Mouse (Mus musculus): ENCODE results near the gene Srgap2.
A peak's percentile ranks its signal among the peaks of the same experiment; 100 is the strongest.
"Not testable (repeated sequence)": the region's sequence is repeated elsewhere in the genome, so short reads cannot be mapped to it uniquely, and the experiment has no call there.

The Srgap2 gene

DNA sequence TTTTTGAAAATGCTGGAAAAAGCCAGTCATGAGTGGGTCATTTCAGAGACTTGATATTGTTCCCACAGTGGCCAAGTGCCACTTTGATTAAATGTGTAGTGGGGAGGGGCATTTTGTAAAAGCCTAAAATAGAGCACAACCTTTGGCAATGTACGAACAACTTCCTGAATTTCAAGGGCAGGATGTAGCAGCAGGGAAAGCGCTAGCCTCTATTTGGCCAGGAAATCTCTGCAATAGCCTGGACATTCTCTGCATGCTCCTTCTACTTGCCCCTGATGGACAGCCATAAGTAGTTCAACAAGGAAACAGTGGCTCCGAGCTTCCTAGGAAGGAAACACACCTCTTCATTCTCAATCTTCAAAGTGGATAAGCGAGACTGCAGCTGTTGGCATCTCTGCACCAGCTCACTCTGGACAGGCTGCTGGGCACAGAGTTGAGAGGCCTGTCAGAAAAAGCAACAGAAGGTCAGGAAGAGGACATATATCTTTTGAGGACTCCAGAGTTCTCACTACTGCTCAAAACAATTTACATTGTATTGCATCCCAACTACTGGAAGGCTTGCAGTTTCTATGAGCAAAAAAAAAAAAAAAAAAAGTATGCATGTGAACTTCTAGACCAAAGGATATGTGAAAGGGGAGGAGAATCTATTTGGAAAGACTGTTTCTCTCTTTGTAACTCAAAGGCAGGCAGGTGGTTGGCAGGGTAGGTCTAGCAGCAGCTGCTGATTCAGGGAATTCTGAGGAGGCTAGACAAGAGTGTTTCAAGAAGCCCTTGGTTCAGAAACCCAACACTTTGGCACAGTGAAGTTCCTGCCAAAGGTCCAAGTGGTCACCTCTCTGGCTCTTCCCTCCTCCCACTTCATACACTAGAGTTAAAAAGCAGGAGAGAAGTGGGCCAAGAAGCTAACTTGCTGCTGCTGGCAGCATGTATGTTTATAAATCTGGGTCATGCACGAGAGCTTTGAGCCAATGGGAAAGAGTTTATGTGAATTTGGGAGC lies 181.4 kb downstream of the Srgap2 start:
- DNase-seq (ENCODE audit: low spot score in 2 of 2): peak; percentile 65 to 80

DNA sequence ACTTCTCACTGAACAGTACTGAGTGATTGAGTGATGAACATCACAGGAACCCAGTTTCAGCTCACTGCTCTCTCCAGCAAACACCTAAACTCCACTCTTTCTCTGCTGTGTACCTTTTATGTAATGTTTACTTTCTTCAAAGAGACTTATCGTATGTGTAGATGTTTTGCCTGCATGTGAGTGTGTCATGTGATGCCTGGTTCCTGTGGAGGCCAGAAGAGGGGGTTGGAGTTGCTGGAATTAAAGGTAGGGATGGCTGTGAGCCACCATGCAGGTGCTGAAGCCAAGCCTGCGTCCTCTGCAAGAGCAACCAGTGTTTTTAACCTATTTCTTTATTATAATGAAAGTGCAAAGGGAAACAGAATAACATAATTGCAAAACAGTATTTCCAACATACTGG lies 182.5 kb downstream of the Srgap2 start:
- peak in 1 of 2 experiments; percentile 19 for DNase-seq (ENCODE audit: low spot score in 2 of 2)

DNA sequence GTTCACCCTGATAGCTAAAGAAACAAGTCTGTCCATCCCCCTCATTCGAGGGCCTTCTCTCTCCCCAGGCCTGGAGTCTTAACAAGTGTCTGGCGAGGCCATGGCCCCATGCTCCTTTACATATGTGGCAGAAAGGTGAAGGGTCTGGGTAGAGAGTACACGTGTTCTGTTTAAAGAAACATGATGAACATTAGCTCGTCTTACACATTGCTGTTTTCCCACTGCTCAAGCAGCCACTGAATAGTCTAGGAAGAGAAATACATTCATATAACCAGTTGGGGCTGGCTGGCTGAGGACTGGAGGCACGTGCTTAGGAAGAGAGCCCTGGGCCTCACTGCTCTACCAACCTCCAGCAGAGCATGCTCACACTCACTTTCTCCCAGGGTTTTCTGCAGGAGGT lies 191.1 kb downstream of the Srgap2 start:
- DNase-seq (ENCODE audit: low spot score in 2 of 2): no peak

DNA sequence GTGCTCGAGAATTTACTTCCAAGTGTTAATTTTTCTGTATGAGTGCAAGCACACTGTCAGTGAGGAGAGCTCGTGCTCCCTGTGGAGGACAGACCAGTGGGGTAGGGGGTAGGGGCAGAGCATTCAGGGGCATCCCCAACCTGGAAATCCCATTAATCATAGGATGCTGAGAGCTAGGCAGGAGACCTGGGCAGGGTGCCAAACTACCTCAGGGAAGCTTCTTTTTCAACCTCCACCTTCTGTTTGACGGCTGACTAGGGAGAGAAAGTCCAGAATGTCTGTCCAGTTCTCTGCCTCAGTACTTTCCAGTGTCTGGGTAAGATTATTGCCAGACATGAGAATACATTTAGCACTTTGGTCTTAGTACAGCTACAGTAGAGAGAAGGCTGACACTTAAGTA lies 191.5 kb downstream of the Srgap2 start:
- no peak for DNase-seq (ENCODE audit: low spot score in 2 of 2)

DNA sequence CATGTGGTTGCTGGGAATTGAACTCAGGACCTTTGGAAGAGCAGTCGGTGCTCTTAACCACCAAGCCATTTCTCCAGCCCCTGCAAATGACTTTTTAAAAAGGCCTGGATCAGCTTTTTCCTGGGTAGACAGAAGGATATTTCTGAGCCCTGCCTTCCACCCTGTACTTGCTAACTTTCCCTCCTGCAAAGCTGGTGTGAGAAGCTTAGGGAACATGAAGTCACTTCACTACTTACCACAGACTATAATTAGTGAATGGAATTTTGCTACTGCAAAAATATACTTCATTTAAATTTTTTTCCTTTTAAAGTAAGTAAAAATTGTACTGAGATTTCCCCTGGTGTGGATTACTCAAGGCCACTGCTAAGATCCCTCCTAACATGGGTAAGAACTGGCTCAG lies 196.0 kb downstream of the Srgap2 start:
- no peak for DNase-seq (ENCODE audit: low spot score in 2 of 2)

DNA sequence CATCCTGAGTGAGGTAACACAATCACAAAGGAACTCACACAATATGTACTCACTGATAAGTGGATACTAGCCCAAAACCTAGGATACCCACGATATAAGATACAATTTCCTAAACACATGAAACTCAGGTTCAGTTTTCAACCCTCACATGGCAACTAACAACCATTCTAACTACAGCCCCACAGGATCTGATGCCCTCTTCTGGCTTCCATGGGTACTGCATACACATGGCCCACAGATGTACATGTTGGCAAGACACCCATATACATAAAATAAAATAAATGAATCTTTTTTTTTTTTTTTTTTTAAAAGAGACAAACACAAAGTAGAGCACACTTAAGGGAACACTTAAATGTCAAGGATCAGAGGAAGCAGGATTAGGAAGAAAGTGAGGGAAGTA lies 198.1 kb downstream of the Srgap2 start:
- DNase-seq (ENCODE audit: low spot score in 2 of 2): not testable (repeated sequence)

DNA sequence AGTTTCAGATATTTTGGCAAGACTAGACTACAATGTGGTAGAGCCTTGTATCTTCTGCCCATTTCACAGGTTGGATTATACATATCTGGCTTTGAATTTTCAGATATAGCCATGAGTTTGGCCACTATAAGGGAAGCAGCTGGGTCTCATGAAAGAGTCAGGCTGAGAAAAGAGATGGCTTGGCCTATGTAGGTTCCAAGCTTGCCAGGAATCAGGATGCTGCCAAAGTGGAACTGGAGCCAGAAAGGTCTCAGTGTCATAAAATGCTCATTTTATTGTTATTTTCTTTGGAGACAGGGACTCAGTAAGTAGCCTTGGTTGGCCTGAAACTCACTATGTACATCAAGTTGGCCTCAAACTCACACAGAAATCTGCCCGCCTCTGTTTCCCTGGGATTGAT lies 200.0 kb downstream of the Srgap2 start:
- no peak for DNase-seq (ENCODE audit: low spot score in 2 of 2)

DNA sequence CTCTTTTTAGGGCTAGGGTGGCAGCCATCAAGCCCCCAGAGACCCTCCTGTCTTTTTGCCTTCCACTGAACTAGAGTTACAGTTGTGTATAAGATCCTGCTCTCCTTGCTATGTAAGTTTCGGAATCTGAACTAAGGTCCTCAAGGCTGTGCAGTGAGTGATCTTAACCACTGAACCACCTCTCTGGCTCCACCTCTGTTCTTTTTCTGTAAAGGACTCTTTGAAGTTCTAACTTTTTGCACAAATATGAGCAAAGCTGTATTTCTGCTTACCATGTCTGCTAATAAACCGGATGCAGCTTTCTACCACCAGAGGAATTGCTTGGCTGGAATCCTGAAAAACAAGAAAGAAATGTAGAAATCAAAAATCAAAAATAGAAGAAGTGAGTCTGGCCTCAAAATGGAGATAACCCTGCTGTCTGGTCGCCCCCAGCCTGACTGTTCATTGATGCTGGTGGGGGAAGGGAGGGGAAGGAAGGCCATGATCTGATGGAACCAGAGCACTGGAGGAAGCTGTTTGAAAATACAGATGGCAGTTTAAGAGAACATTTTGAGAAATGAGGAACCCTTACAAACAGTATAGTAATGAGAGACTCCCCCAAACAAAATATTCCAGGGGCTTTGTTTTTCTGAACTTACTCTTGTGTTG lies 202.2 kb downstream of the Srgap2 start:
- DNase-seq (ENCODE audit: low spot score in 2 of 2): no peak

DNA sequence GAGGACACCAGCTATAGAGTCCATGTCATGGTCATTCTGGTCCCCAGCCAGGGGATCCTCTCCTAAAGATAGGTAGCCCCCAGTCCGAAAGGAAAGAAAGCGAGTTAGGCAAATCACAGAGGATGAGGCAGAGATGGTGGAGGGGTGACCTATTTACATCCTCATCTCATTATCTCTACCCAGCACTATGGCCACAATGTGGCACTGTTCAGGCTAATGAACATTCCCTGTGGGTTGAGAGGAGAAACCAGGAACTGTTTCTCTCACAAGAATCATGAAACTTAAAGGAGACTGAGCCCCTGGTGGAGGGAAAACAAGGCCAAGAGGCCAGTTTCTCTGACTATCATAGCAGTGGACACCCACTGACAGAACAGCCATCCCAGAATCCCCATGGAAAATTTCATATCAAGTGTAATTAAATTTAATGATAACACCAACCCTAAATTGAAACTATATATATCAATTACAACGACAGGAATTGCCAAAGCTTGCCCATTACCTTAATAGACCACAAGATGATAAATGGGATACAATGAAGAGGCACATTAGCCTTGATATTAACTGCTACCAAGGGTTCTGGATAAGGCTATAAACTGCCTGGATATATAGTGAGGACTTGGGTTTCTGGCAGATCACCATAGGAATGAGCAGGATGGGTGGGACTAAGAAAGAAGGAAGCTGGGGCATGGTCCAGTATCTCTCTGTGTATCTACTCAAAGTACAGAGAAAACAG lies 207.4 kb downstream of the Srgap2 start:
- DNase-seq (ENCODE audit: low spot score in 2 of 2): no peak

DNA sequence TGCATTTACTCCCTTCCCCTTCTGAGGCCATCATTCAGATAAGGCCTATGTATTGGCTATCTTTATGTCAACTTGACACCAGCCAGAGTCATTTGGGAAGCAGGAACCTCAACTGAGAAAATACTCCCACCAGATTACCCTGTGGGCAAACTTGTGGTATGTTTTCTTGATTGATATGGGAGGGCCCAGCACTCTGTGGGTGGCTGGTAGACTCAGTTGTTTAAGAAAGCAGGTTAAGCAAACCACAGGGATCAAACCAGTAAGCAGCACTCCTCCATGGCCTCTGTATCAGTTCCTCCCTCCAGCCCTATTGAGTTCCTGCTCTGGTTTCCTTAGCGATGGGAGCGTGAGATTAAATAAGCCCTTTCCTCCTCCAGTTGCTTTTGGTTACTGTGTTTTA lies 208.8 kb downstream of the Srgap2 start:
- DNase-seq (ENCODE audit: low spot score in 2 of 2): no peak

DNA sequence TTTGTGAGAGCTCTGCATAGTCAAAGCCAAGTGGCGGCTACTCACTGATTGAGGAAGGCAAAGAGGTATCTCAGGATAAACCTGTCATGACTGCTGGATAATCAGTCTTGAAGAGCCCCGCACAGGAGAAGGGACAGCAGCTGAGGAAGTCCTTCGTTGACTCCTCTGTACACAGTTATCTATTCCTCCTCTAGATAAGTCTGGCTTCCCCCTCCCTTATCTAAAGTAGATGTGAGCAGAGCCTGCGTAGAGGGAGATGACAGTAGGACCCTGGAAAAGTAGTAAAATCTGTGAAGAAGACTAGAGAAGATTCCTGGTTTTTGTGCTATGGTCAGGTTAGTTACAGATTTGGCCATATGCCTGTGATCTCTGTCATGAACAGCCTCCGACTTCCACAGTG lies 209.5 kb downstream of the Srgap2 start:
- DNase-seq (ENCODE audit: low spot score in 2 of 2): no peak

DNA sequence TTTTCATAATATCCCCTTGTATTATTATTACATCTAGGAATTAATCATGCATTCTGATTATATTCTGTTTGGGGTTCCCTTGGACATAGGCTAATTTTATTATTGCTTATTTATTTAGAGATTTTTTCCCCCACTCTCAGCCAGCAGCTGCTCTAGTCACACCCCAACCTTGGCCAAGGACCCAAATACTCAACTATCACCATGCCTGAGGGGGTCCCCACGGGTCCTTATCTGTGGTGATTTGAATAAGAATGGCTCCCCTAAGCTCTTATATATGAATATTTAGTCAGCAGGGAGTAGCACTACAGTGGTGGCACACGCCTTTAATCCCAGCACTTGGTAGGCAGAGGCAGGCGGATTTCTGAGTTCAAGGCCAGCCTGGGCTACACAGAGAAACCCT lies 215.9 kb downstream of the Srgap2 start:
- DNase-seq (ENCODE audit: low spot score in 2 of 2): no peak

DNA sequence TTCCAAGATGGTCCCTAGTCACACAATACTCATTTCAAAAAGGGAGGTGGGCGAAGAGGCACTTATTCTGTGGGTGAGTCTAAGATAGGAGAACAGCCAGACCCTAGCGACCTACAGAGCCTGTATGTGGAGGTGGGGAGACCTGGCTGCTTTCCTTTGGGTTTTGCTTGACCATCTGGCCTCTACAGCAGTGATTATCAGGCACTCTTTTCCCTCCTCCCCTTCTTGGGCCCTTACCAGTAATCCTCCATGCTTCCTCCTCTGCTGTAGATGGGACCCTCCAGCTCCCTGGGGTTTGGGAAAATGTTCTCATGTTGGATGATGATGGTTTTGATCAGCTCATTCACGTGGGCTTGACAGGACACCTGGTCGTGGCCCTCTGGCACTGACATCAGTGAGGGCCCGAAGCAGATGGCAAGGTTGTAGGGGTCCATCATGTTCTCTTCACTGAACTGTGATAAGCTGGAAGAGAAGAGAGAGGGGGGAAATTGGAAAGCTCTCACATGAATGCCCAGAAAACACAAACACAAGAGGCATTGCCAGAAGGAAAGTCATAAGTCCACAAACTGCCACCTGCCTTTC lies 216.8 kb downstream of the Srgap2 start:
- DNase-seq (ENCODE audit: low spot score in 2 of 2): no peak

DNA sequence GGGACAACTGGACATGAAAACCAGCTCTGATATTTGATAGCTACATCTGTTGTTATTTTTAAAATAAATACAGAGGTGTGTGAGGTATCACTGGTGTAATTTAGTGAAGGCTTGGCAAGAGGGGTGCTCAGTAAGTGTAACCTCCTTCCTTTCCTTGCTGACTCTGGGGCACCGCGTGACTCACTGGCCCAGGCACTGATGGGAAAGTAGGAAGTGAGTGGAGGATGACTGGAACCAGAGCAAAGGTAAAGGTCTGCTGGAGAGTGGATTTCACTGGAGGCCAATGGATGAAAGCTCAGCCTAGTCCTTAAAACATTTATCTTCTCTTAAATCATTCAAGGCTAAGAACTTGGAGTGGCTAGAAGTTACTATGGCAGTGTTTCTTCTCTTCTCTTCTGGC lies 226.4 kb downstream of the Srgap2 start:
- no peak for DNase-seq (ENCODE audit: low spot score in 2 of 2)

DNA sequence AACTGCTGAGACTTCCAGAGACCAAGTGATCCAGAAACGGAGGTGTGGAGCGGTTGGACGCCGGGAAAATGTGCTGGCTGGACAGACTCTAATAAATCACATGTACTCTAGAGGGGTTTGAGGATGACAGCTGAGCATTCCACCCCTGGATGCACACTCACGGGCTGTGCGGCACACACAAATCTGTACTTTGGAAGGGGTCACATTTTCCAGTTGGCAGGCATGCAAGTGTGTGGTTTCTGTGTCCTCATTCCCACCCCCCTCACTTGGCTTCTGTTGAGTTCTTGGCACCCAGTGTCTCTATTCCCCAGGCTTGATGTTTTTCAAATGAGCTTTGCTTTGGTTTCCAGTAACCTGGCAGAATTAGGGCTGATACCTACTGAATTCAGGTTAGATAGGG lies 227.4 kb downstream of the Srgap2 start:
- DNase-seq (ENCODE audit: low spot score in 2 of 2): no peak

DNA sequence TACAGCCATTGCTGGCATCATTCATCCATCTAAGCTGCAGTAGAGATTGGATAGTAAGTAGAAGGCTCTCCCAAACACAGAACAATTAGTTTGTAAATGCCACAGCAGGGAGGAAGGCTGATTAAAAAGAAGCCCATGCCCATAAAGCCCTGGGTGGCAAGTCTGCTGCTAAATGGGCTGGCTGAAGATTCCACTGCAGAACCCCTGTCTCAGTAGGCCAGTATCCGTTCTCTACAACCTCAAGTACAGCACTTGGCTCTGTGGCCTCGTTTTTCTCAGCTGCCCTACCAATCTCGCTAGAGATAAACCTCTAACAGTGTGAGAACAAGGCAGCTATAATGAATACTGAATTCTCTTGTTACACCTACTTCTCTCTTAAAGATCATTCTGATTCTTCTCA lies 227.9 kb downstream of the Srgap2 start:
- DNase-seq (ENCODE audit: low spot score in 2 of 2): no peak

DNA sequence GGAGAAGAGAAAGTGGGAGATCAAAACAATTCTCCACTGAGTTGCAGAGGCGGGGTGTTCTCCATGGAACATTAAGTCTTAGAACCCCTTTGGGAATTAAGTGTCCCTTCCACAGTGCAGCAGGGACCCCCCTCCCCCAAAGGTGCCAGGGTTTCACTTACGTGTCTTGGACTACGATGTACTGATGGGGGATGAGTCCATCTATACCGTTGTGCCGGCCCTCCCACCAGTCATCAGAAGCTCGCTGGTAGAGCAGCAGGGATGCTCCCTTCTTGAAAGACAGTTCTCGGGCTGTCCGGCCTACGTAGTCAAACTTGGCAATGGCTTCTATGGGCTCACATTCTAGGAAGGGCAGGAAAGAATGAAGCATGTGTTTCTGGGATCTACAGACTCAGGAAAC lies 229.0 kb downstream of the Srgap2 start:
- DNase-seq (ENCODE audit: low spot score in 2 of 2): no peak

DNA sequence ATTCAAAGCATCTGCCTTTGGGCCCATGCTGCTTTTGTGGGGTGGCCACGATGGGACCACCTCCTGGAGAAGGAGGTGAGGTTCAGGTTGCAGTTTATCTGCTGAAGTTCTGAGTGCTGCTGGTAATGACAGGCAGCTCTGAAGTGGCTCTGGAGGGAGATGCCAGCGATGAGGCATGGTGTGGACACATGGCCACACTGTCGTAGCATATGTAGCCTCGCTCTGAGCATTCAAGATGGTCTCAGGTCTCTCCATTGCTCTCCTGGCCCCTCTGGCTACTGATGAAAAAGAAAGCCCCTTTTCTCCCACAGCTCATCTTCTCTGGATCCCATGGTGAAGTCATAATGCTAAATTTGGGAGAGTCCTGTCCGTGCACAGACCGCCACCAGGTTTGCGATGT lies 230.4 kb downstream of the Srgap2 start:
- no peak for DNase-seq (ENCODE audit: low spot score in 2 of 2)

DNA sequence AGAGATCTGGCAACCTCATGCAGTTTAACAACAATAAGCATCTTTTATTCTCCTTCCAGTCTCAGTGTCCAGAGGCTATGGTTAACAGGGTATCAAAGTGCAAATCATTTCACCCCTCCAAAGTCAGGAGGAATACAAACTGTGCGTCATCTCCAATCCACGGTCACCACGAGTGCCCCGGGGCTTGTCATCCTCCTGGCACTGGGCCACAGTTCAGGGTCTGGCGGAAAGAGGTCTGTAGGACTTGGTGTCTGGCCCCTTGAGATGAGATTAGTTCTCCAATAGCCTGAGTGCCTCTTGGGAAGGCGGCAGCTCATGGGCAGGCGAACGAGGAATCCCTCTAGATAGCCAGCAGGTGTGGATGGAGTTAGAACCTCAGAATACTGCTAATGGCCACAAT lies 232.0 kb downstream of the Srgap2 start:
- DNase-seq (ENCODE audit: low spot score in 2 of 2): no peak

DNA sequence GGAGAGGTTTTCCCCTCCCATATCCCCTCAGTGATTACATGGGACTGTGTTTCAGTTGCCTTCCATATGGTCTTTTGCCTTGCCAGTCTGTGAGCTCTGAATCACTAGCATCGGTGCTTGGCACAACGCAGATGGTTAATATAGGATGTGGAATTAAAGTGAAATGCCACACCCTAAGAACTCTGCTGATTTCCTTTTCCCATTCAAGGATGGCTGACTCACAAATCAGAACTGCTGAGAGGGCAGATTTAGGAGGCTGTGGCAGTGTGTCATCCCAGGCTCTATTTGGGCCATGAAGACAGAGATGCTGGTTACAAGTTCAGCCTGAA lies 233.3 kb downstream of the Srgap2 start:
- no peak for DNase-seq (ENCODE audit: low spot score in 2 of 2)

DNA sequence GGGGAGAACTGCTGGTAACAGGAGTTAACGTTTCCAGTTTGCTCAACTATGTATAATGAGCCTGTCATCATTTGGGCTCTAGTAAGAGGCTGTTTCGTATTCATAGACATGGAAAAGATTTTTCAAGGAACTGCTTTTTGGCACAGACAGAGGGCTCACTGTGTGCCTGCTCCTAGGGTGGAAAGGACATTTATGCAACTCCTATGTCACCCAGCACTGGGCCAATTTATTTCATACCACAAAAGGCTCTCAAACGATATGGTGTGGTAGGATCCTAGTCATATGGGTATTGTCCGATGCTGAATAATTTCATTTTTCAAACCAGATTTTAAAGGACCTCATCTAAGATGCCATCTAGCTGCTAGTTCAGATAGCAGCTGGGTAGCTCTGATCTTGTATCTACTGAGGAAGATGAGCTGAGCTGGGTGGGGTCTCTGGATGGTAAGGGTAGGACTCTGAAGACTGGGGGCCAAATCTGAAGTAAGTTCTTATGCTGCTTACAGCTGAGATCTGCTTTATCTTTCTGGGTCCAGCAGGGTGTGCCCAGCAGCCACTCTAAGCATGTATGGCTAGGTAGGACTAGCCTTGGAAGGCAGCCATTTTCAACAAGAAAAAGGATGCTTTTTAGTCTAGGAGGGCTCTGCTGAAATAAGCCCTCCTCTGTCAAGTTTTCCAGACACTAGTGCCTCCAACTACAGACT lies 233.8 kb downstream of the Srgap2 start:
- DNase-seq (ENCODE audit: low spot score in 2 of 2): no peak

DNA sequence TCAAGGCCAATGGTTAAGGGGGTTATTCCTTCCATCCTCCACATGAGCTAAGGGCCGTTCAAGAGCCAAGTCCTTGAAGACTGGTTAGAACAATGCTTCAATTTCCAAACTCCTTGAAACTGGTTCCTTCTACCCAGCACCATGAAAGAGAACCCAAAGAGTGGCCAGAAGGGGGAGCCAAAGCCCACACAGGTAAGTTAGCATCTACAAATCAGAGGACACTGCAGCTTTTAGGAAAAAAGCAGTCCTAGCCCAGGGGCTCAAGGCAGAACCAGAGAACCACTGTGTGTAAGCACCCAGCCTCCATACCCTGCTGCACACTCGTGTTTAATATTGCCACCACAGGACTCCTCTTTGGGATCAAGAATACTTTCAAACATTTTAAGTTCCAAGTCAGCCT lies 236.5 kb downstream of the Srgap2 start:
- DNase-seq (ENCODE audit: low spot score in 2 of 2): peak in 1 of 2 experiments; percentile 50
